Mouse (Mus musculus) cortical plate, adult 2 months (tissue): ENCODE measurements around the gene D7Ertd443e. TPM values are rescaled to one million over a fixed set of nuclear protein-coding genes. Genes with fewer than 3 reads are reported as not detected.

Experiments used
- H3K27ac ChIP-seq: fragments of 200-500 bp; 2 replicates; pipeline ENCODE4 v1.5.1; 2012; ENCODE audit warnings: low read length, control low read depth, inconsistent platforms; ENCODE audit not compliant: insufficient read depth
- H3K4me1 ChIP-seq: fragments of 200-500 bp; 2 replicates; pipeline ENCODE4 v1.6.1; 2011; ENCODE audit warnings: low read length; ENCODE audit not compliant: control insufficient read depth, insufficient read depth
- H3K4me3 ChIP-seq: fragments of 200-500 bp; 2 replicates; pipeline ENCODE4 v1.5.1; 2011; ENCODE audit warnings: mild to moderate bottlenecking, low read length, control low read depth; ENCODE audit not compliant: insufficient read depth
- CTCF ChIP-seq: fragments of 200-500 bp; IDR thresholded peaks from 2 replicates; pipeline ENCODE4 v1.5.1; 2011; ENCODE audit warnings: mild to moderate bottlenecking, control low read depth, low read length; ENCODE audit not compliant: insufficient read depth; ENCODE audit errors: extremely low read depth
- POLR2A ChIP-seq: fragments of 200-500 bp; IDR thresholded peaks from 2 replicates; pipeline ENCODE4 v1.6.1; 2011; ENCODE audit warnings: mild to moderate bottlenecking, low read length, control low read depth; ENCODE audit not compliant: insufficient read depth; ENCODE audit errors: extremely low read depth
- polyA plus RNA-seq: library from polyadenylated mRNA; depleted of rRNA; stranded (reverse); fragments of >200 nt; gene quantifications from 2 replicates; pipeline ENCODE4 v1.2.3, GENCODE M21; 2012; rRNA removed

D7Ertd443e gene
- polyA plus RNA-seq, 1 experiment, result 4.6 TPM

DNA sequence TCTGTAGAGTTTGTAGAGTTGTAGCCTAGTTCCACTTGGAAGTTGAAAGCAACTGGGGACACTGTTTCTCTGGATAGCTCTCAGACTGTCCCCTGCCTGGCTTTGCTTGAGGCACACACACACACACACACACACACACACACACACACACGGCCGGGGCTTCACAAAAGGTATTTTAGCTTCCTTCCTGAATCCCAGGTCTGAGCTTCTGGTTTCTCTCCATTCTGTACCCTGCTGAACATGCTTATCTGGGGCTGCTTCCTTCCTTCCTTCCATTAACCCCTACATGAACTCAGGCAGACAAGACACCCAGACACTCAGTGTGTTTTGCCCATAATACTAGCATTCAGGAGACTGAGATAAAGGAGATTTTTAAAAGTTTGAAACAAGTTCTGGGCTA lies 155.6 kb downstream of the D7Ertd443e start:
- H3K4me1 ChIP-seq, result no peaks in the 10 kb centered on the region
- no peak overlapping the region for H3K4me3 ChIP-seq
- no peak overlapping the region for H3K27ac ChIP-seq
- TF ChIP-seq POLR2A (no peak), CTCF (no peak)

GRCm38 (mm10) chr7:134227773-134228455 lies 157.5 kb downstream of the D7Ertd443e start:
- TF ChIP-seq POLR2A (no peak), CTCF (no peak)
- H3K4me3 ChIP-seq, result no peak overlapping the region
- H3K4me1 ChIP-seq, result no peaks in the 10 kb centered on the region
- H3K27ac ChIP-seq, result no peak overlapping the region

DNA sequence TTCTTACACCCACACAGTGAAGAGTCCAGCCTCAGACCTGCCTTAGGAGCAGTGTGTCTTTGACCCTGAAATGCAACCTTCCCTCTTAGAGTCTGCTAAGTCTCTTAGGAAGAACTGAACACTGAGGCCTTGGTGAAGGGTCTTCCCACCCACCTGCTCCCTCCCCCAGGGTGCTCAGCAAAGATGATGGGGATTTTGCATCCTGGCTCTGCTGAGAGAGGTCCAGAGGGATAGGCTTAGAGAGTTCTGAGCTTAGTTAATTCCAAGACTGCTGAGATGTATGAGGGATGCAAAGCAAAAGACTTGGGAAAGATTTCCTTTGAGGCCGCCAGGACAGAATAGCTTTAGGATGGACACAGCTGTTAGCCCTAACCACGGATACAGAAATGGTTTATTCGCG lies 158.4 kb downstream of the D7Ertd443e start:
- Histone ChIP-seq H3K4me3 (no peak overlapping the region), H3K27ac (no peak overlapping the region), H3K4me1 (no peaks in the 10 kb centered on the region)
- TF ChIP-seq CTCF, result no peak
- TF ChIP-seq POLR2A, result no peak

DNA sequence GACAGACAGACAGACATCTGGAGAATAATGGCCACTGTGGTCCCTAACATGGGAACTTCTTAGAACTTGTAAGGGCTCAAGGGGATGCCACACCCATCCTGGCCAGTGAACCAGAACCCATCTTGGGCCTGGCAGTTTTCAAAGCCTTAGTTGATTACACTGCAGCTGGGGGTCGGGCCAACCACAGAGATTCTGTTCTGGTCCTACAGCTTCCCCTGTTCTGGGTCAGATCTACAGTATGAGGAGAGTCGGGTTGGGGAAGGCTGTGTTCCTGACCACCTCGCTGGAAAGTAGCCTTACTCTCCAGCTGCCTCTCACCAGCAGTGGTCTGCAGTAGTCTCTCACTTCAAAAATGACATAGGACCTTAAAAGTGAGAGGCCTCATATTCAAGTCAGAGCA lies 159.2 kb downstream of the D7Ertd443e start:
- TF ChIP-seq CTCF (no peak), POLR2A (no peak)
- no peaks in the 10 kb centered on the region for H3K4me1 ChIP-seq

DNA sequence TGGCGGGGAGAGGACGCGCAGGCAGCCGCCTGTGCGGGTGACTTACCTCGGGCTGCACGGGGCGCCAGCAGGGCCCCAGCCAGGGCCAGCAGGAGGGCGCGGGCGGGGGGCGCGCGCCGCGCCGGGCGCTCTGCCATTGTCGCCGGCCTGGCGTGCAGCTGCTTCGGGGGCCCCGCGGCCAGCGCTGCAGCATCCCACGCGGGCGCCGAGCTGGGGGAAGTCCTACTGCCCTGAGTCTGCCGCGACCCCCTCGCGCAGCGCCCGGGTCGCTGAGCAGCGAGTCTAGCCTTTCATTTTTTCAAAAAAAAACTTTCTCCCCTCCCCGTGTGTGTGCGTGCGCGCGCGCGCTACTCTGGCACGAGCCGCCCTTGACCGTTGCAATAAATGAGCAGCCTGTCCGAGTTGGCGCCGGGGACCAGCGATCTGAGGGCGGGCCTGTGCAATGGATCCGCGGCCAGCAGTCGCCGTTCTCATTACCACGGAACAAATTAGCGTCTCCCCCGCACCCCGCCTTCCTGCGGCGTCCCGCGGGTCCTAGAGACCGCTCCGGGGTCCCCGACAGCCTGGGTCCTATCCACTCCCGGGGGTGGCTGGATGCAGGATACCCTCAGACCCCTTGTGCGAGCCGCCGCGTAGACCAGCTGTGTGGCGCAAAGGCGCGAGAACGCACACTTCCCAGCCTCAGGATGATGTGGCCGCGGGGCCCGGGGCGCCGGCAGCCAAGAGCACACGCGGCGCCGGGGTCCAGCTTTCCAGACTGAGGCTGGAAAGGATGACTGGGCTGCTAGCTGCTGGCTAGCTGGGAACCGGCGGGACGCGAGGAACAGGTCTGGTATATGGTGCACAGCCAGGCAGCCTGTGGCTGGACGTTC lies 160.5 kb downstream of the D7Ertd443e start:
- Histone ChIP-seq H3K4me1 (no peaks in the 10 kb centered on the region), H3K4me3 (peak overlapping the region; percentile 49), H3K27ac (no peak overlapping the region)
- TF ChIP-seq POLR2A, result no peak
- no peak for TF ChIP-seq CTCF

More for the DNA sequence above, 159.2 kb downstream of the D7Ertd443e start:
- no peak overlapping the region for H3K4me3 ChIP-seq
- H3K27ac ChIP-seq, result no peak overlapping the region

- no peaks in the 10 kb centered on the region for H3K4me1 ChIP-seq
- no peak overlapping the region for H3K27ac ChIP-seq
- peak overlapping the region; percentile 49 for H3K4me3 ChIP-seq
- TF ChIP-seq POLR2A, result no peak
- no peak for TF ChIP-seq CTCF
These were observed 161.1 kb downstream of the D7Ertd443e start for GRCm38 (mm10) chr7:134224421-134224740.

GRCm38 (mm10) chr7:134223444-134224161 lies 161.9 kb downstream of the D7Ertd443e start:
- Histone ChIP-seq H3K4me1 (no peaks in the 10 kb centered on the region; the same call in 1 of the 2 replicates), H3K27ac (no peak overlapping the region), H3K4me3 (peak overlapping the region; percentile 49; the same call in 1 of the 2 replicates)
- TF ChIP-seq CTCF, result peak; percentile 69
- no peak for TF ChIP-seq POLR2A

Other genes starting within 250 kb of the D7Ertd443e start
- gene Adam12, start 153.5 kb downstream of the D7Ertd443e start, polyA plus RNA-seq, result 2.1 and 2.2 TPM in 2 replicates